In the genomic region with DNA sequence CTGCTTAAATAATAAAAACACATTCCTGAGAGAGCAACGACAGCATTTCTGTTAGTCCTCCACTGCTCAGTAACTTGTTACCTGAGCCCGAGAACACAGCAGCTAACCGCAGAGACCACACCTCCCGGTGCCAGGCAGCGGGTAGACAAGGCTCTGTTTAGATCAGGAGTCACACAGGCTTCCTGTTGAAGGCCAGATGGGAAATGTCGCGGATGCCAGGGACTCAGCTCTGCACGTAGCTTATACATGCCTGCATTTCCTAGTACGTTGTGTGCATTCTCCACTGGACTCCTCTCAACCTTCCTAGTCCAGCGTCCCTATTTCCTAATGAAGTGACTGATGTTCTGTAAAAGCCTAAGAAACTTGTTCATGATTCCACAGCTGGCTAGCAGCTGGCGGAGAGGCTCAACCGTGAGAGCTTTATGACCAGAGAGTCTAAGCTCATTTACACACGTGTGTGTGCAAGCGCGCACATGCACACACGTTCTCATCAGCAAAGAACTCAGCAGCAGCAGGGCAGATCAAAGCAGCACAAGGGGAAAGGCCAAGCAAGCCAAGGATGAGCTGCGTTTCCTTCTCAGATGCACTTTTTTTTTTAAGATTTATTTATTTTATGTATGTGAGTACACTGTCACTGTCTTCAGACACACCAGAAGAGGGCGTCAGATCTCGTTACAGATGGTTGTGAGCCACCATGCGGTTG, we compare ENCODE assay signal across 11 mouse cellular contexts.
DNase-seq lines count a peak whose midpoint lies in the region; ATAC-seq and TF ChIP-seq lines count a peak whose summit lies in the region.
"Had no signal": no experiment of that assay in that cellular context is flagged by ENCODE, and none has a peak within 500 bp of the region (broad histone marks: within the 10 kb centered on the region; RNA-seq: fewer than 3 reads in every experiment).

No protein-coding gene starts in this region.

- 44% methylated on average over 20 of the region's 20 CpGs for WGBS in intestine, embryonic 15.5 days
- 58% methylated on average over 20 of the region's 20 CpGs for WGBS in intestine, postnatal 0 days
- WGBS in forebrain, embryonic 13.5 days = 89% methylated on average over 20 of the region's 20 CpGs

- H3K27ac ChIP-seq in intestine, embryonic 15.5 days = no peak overlapping the region
- no peak overlapping the region for H3K27ac ChIP-seq in intestine, postnatal 0 days (ENCODE audit: low read depth, low read length)
- H3K27ac ChIP-seq in forebrain, embryonic 13.5 days = no peak overlapping the region

- TF ChIP-seq CTCF in intestine, postnatal 0 days (IDR thresholded peaks at IDR 0.05; ENCODE audit: low read depth) = no peak

- H3K4me3 ChIP-seq in intestine, embryonic 15.5 days (replicated peaks) = no peak overlapping the region
- no peak overlapping the region for H3K4me3 ChIP-seq in intestine, postnatal 0 days (ENCODE audit: low read depth, low read length)
- no peak overlapping the region for H3K4me3 ChIP-seq in forebrain, embryonic 13.5 days
- H3K4me3 ChIP-seq: heart, embryonic 13.5 days had no signal

- peak; percentile 57 for DNase-seq in lung, postnatal 14 days
- peak; percentile 59 for DNase-seq in thymus, postnatal 14 days
- DNase-seq in gastrocnemius, postnatal 4 days (ENCODE audit: low spot score in 2 of 2) = no peak
- DNase-seq: cerebellum, adult 18-20 months; kidney, postnatal 36 days; retina, postnatal 1 day had no signal

- peak; percentile 39; the same call in 1 of the 2 replicates for ATAC-seq in intestine, embryonic 15.5 days
- no peak for ATAC-seq in intestine, postnatal 0 days
- ATAC-seq in granulocyte monocyte progenitor cell, adult 5-6 weeks (replicated peaks; ENCODE audit: poor library complexity, severe bottlenecking) = peak; percentile 35; the same call in 1 of the 2 replicates
- no peak for ATAC-seq in forebrain, embryonic 13.5 days

- no peak overlapping the region for H3K4me2 ChIP-seq in intestine, embryonic 15.5 days (replicated peaks)
- no peak overlapping the region for H3K4me2 ChIP-seq in intestine, postnatal 0 days (replicated peaks; ENCODE audit: low read depth)
- H3K4me2 ChIP-seq in forebrain, embryonic 13.5 days = no peak overlapping the region
- H3K4me2 ChIP-seq: heart, embryonic 13.5 days had no signal

- H3K9ac ChIP-seq in intestine, embryonic 15.5 days = no peak overlapping the region
- no peak overlapping the region for H3K9ac ChIP-seq in intestine, postnatal 0 days (ENCODE audit: low read depth, low read length)
- H3K9ac ChIP-seq in forebrain, embryonic 13.5 days = no peak overlapping the region
- H3K9ac ChIP-seq: heart, embryonic 13.5 days had no signal

- H3K36me3 ChIP-seq in intestine, embryonic 15.5 days = no peaks in the 10 kb centered on the region
- H3K36me3 ChIP-seq in intestine, postnatal 0 days (ENCODE audit: control insufficient read depth, insufficient read depth) = no peaks in the 10 kb centered on the region
- H3K36me3 ChIP-seq in forebrain, embryonic 13.5 days (ENCODE audit: poor library complexity, severe bottlenecking) = peaks cover 18% of the 10 kb centered on the region
- H3K36me3 ChIP-seq: heart, embryonic 13.5 days had no signal

- no peaks in the 10 kb centered on the region for H3K27me3 ChIP-seq in intestine, embryonic 15.5 days (replicated peaks)
- no peaks in the 10 kb centered on the region for H3K27me3 ChIP-seq in intestine, postnatal 0 days (replicated peaks; ENCODE audit: control insufficient read depth, insufficient read depth, low read length)
- no peaks in the 10 kb centered on the region; the same call in 1 of the 2 replicates for H3K27me3 ChIP-seq in forebrain, embryonic 13.5 days
- H3K27me3 ChIP-seq: heart, embryonic 13.5 days had no signal

- H3K9me3 ChIP-seq in intestine, embryonic 15.5 days = no peaks in the 10 kb centered on the region
- no peaks in the 10 kb centered on the region for H3K9me3 ChIP-seq in intestine, postnatal 0 days (ENCODE audit: control insufficient read depth)
- H3K9me3 ChIP-seq in forebrain, embryonic 13.5 days (replicated peaks) = no peaks in the 10 kb centered on the region
- H3K9me3 ChIP-seq: heart, embryonic 13.5 days had no signal

- H3K4me1 ChIP-seq in intestine, embryonic 15.5 days (replicated peaks) = 0 out of 2 replicates have a peak, but pooled peaks cover 3% of the 10 kb centered on the region
- H3K4me1 ChIP-seq in intestine, postnatal 0 days (replicated peaks; ENCODE audit: control insufficient read depth, insufficient read depth, low read length) = no peaks in the 10 kb centered on the region
- peaks cover 16% of the 10 kb centered on the region for H3K4me1 ChIP-seq in forebrain, embryonic 13.5 days

Comparison
In these comparisons a context has a peak if more than half of its experiments do, and no peak if none do; other contexts are left out.
1. ATAC-seq: peak in intestine, embryonic 15.5 days (single experiment) and granulocyte monocyte progenitor cell, adult 5-6 weeks (single experiment); none in intestine, postnatal 0 days (single experiment) and forebrain, embryonic 13.5 days (single experiment).
2. DNase-seq: peak in lung, postnatal 14 days (single experiment) and thymus, postnatal 14 days (single experiment); none in gastrocnemius, postnatal 4 days (0 of 2).